Mouse (Mus musculus): ENCODE measurements around the gene Gm45021. TPM values are rescaled to one million over a fixed set of nuclear protein-coding genes. Genes with fewer than 3 reads are reported as not detected.
A peak's percentile ranks its signal among the peaks of the same experiment; 100 is the strongest.

Gm45021 gene
- polyA plus RNA-seq, 1 experiment, result not detected

- Histone ChIP-seq H3K4me1 (ENCODE audit: control insufficient read depth, insufficient read depth, insufficient read length) (peaks cover 9% of the 10 kb centered on the region), H3K27me3 (ENCODE audit: control insufficient read depth, insufficient read depth, low read length) (peaks cover 1% of the 10 kb centered on the region; the same call in 1 of the 2 replicates), H3K36me3 (ENCODE audit: control insufficient read depth, insufficient read depth, low read length) (no peaks in the 10 kb centered on the region; the same call in 1 of the 2 replicates), H3K27ac (ENCODE audit: insufficient read depth, low read length) (no peak overlapping the region), H3K4me3 (ENCODE audit: extremely low read depth, insufficient read depth, insufficient read length) (no peak overlapping the region)
- no peak for TF ChIP-seq POLR2A (IDR thresholded peaks at IDR 0.05; ENCODE audit: low read depth, low read length)
- no peak for TF ChIP-seq CTCF (IDR thresholded peaks at IDR 0.05; ENCODE audit: extremely low read depth, insufficient read depth, insufficient read length, insufficient replicate concordance)
- DNase-seq (ENCODE audit: low read depth in 1 of 2, low spot score in 2 of 2), result no peak
- 54% methylated on average over 3 of the region's 3 CpGs for WGBS
Observed at GRCm38 (mm10) chr6:48591221-48591845, 1.9 kb downstream of the Gm45021 start.

GRCm38 (mm10) chr6:48591871-48592270 is 2.5 kb downstream of the Gm45021 start:
- TF ChIP-seq CTCF (IDR thresholded peaks at IDR 0.05; ENCODE audit: extremely low read depth, insufficient read depth, insufficient read length, insufficient replicate concordance), result no peak
- TF ChIP-seq POLR2A (IDR thresholded peaks at IDR 0.05; ENCODE audit: low read depth, low read length), result no peak
- Histone ChIP-seq H3K4me1 (ENCODE audit: control insufficient read depth, insufficient read depth, insufficient read length) (peaks cover 9% of the 10 kb centered on the region), H3K27me3 (ENCODE audit: control insufficient read depth, insufficient read depth, low read length) (peaks cover 1% of the 10 kb centered on the region; the same call in 1 of the 2 replicates), H3K27ac (ENCODE audit: insufficient read depth, low read length) (no peak overlapping the region), H3K4me3 (ENCODE audit: extremely low read depth, insufficient read depth, insufficient read length) (no peak overlapping the region), H3K36me3 (ENCODE audit: control insufficient read depth, insufficient read depth, low read length) (peaks cover 4% of the 10 kb centered on the region; the same call in 1 of the 2 replicates)
- whole genome bisulfite sequencing, result 62% methylated on average over 6 of the region's 6 CpGs
- no peak for DNase-seq (ENCODE audit: low read depth in 1 of 2, low spot score in 2 of 2)

- Histone ChIP-seq H3K4me3 (ENCODE audit: extremely low read depth, insufficient read depth, insufficient read length) (peak within 1 kb of the TSS; percentile 97), H3K27me3 (ENCODE audit: control insufficient read depth, insufficient read depth, low read length) (peaks cover 1% of the 10 kb centered on the region; the same call in 1 of the 2 replicates), H3K27ac (ENCODE audit: insufficient read depth, low read length) (peak within 1 kb of the TSS; percentile 39; the same call in 1 of the 2 replicates), H3K4me1 (ENCODE audit: control insufficient read depth, insufficient read depth, insufficient read length) (peaks cover 9% of the 10 kb centered on the region), H3K36me3 (ENCODE audit: control insufficient read depth, insufficient read depth, low read length) (peaks cover 10% of the 10 kb centered on the region)
- DNase-seq (ENCODE audit: low read depth in 1 of 2, low spot score in 2 of 2), result peak; percentile 22 to 72
- WGBS, result 4% methylated on average over 44 of the region's 45 CpGs
- TF ChIP-seq CTCF (IDR thresholded peaks at IDR 0.05; ENCODE audit: extremely low read depth, insufficient read depth, insufficient read length, insufficient replicate concordance) (no peak), POLR2A (IDR thresholded peaks at IDR 0.05; ENCODE audit: low read depth, low read length) (no peak)
Observed at GRCm38 (mm10) chr6:48593158-48594042, 4.0 kb downstream of the Gm45021 start, which contains the start of the genes Repin1 and Gm44965. Gene Repin1 (plus strand): TSS chr6:48593883. Gene Gm44965 (plus strand): TSS chr6:48593941.

- Histone ChIP-seq H3K36me3 (ENCODE audit: control insufficient read depth, insufficient read depth, low read length) (peaks cover 10% of the 10 kb centered on the region), H3K27ac (ENCODE audit: insufficient read depth, low read length) (peak overlapping the region; percentile 39; the same call in 1 of the 2 replicates), H3K4me3 (ENCODE audit: extremely low read depth, insufficient read depth, insufficient read length) (peak overlapping the region; percentile 97), H3K4me1 (ENCODE audit: control insufficient read depth, insufficient read depth, insufficient read length) (peaks cover 9% of the 10 kb centered on the region), H3K27me3 (ENCODE audit: control insufficient read depth, insufficient read depth, low read length) (peaks cover 1% of the 10 kb centered on the region; the same call in 1 of the 2 replicates)
- TF ChIP-seq CTCF (IDR thresholded peaks at IDR 0.05; ENCODE audit: extremely low read depth, insufficient read depth, insufficient read length, insufficient replicate concordance), result no peak
- no peak for TF ChIP-seq POLR2A (IDR thresholded peaks at IDR 0.05; ENCODE audit: low read depth, low read length)
- DNase-seq (ENCODE audit: low read depth in 1 of 2, low spot score in 2 of 2), result peak in 1 of 2 experiments; percentile 11
- 2% methylated on average over 35 of the region's 41 CpGs for WGBS
Observed at GRCm38 (mm10) chr6:48594043-48594738, 4.8 kb downstream of the Gm45021 start.

- TF ChIP-seq POLR2A (IDR thresholded peaks at IDR 0.05; ENCODE audit: low read depth, low read length) (no peak), CTCF (IDR thresholded peaks at IDR 0.05; ENCODE audit: extremely low read depth, insufficient read depth, insufficient read length, insufficient replicate concordance) (no peak)
- DNase-seq (ENCODE audit: low read depth in 1 of 2, low spot score in 2 of 2), result no peak
- H3K4me1 ChIP-seq (ENCODE audit: control insufficient read depth, insufficient read depth, insufficient read length), result peaks cover 9% of the 10 kb centered on the region
- H3K36me3 ChIP-seq (ENCODE audit: control insufficient read depth, insufficient read depth, low read length), result peaks cover 10% of the 10 kb centered on the region
- WGBS, result 29% methylated on average over 1 of the region's 1 CpGs
- H3K27ac ChIP-seq (ENCODE audit: insufficient read depth, low read length), result no peak overlapping the region
- H3K27me3 ChIP-seq (ENCODE audit: control insufficient read depth, insufficient read depth, low read length), result peaks cover 1% of the 10 kb centered on the region; the same call in 1 of the 2 replicates
- no peak overlapping the region for H3K4me3 ChIP-seq (ENCODE audit: extremely low read depth, insufficient read depth, insufficient read length)
Observed at GRCm38 (mm10) chr6:48595278-48595677, 5.9 kb downstream of the Gm45021 start.

GRCm38 (mm10) chr6:48596545-48597232 is 7.3 kb downstream of the Gm45021 start:
- H3K4me1 ChIP-seq (ENCODE audit: control insufficient read depth, insufficient read depth, insufficient read length), result peaks cover 9% of the 10 kb centered on the region
- no peak overlapping the region for H3K4me3 ChIP-seq (ENCODE audit: extremely low read depth, insufficient read depth, insufficient read length)
- no peak for DNase-seq (ENCODE audit: low read depth in 1 of 2, low spot score in 2 of 2)

More at GRCm38 (mm10) chr6:48596545-48597232, 7.3 kb downstream of the Gm45021 start:
- 96% methylated on average over 45 of the region's 45 CpGs for WGBS
- Histone ChIP-seq H3K27me3 (ENCODE audit: control insufficient read depth, insufficient read depth, low read length) (peaks cover 1% of the 10 kb centered on the region; the same call in 1 of the 2 replicates), H3K27ac (ENCODE audit: insufficient read depth, low read length) (no peak overlapping the region), H3K36me3 (ENCODE audit: control insufficient read depth, insufficient read depth, low read length) (peaks cover 10% of the 10 kb centered on the region)
- TF ChIP-seq CTCF (IDR thresholded peaks at IDR 0.05; ENCODE audit: extremely low read depth, insufficient read depth, insufficient read length, insufficient replicate concordance) (no peak), POLR2A (IDR thresholded peaks at IDR 0.05; ENCODE audit: low read depth, low read length) (no peak)

Data from spleen, adult 2 months (tissue).